Mouse (Mus musculus) CH12.LX (cell line): Measurements from ENCODE around the gene Plcg1. TPM values are rescaled to one million over a fixed set of nuclear protein-coding genes. Genes with fewer than 3 reads are reported as not detected.

ENCODE experiments used
- DNase-seq: peaks from one replicate; pipeline ENCODE4 v3.0.0-alpha.2; 2013; ENCODE audit errors: extremely low read depth
- H3K27ac ChIP-seq: 2 replicates; pipeline ENCODE4 v1.5.1; 2012; ENCODE audit warnings: low read depth, mild to moderate bottlenecking, control low read depth, moderate library complexity; ENCODE audit not compliant: insufficient read depth
- H3K27me3 ChIP-seq: replicated peaks from 2 replicates; pipeline ENCODE3; 2012; ENCODE audit warnings: inconsistent platforms
- H3K36me3 ChIP-seq, 2 experiments: replicated peaks in 1 of 2; 2 replicates each; pipeline versions ENCODE3 to v1.6.1; 2012; ENCODE audit warnings: inconsistent platforms in 1 of 2, low read length in 1 of 2, mild to moderate bottlenecking in 1 of 2, mixed read lengths in 1 of 2, moderate library complexity in 1 of 2; ENCODE audit not compliant: control insufficient read depth in 1 of 2, insufficient read depth in 1 of 2
- H3K4me1 ChIP-seq, 2 experiments: 2 replicates each; pipeline ENCODE4 v1.6.1; 2012; ENCODE audit warnings: inconsistent platforms in 1 of 2, moderate library complexity in 1 of 2; ENCODE audit not compliant: insufficient read depth in 2 of 2, control insufficient read depth in 1 of 2
- H3K4me2 ChIP-seq: 2 replicates; pipeline ENCODE4 v1.6.1; 2012; ENCODE audit warnings: low read depth, mild to moderate bottlenecking, control low read depth; ENCODE audit not compliant: poor library complexity, insufficient read depth, severe bottlenecking
- H3K4me3 ChIP-seq, 3 experiments: fragments of 150-350 bp in 1 of 3; sonication (generic) in 1 of 3; replicated peaks in 1 of 3; 2 replicates each; pipeline versions ENCODE3 to v1.5.1; 2011 to 2012; ENCODE audit warnings: low read depth in 2 of 3, low read length in 2 of 3, mild to moderate bottlenecking in 2 of 3, moderate library complexity in 2 of 3, control low read depth in 1 of 3, improper control_type of control experiment in 1 of 3, inconsistent platforms in 1 of 3, mixed read lengths in 1 of 3; ENCODE audit not compliant: poor library complexity in 1 of 3
- H3K79me2 ChIP-seq: replicated peaks from 2 replicates; pipeline ENCODE4 v1.6.1; 2012; ENCODE audit warnings: mild to moderate bottlenecking, moderate library complexity; ENCODE audit not compliant: control insufficient read depth, poor library complexity, insufficient read depth, severe bottlenecking; ENCODE audit errors: extremely low read depth
- H3K9ac ChIP-seq: 2 replicates; pipeline ENCODE4 v1.6.1; 2012; ENCODE audit warnings: low read depth, mild to moderate bottlenecking, control low read depth, moderate library complexity; ENCODE audit not compliant: insufficient read depth
- H3K9me3 ChIP-seq: replicated peaks from 2 replicates; pipeline ENCODE3; 2012; ENCODE audit warnings: low read length, inconsistent platforms, mixed read lengths
- BHLHE40 ChIP-seq: IDR thresholded peaks from 2 replicates; pipeline ENCODE4 v1.6.1; 2011; ENCODE audit warnings: mild to moderate bottlenecking, low read depth, low read length, improper control_type of control experiment
- CHD1 ChIP-seq: IDR thresholded peaks from 2 replicates; pipeline ENCODE4 v1.6.1; 2012; ENCODE audit warnings: low read depth, low read length, improper control_type of control experiment, inconsistent platforms
- CTCF ChIP-seq, 2 experiments: IDR thresholded peaks in 1 of 2; conservative IDR thresholded peaks in 1 of 2; 2 replicates each; pipeline ENCODE4 v1.5.1; 2011 to 2012; ENCODE audit warnings: low read depth in 2 of 2, low read length in 2 of 2, improper control_type of control experiment in 1 of 2, inconsistent platforms in 1 of 2, mild to moderate bottlenecking in 1 of 2, moderate library complexity in 1 of 2
- E2F4 ChIP-seq: IDR thresholded peaks from 2 replicates; pipeline ENCODE4 v1.6.1; 2011; ENCODE audit warnings: low read depth, low read length, improper control_type of control experiment; ENCODE audit not compliant: insufficient replicate concordance
- ELF1 ChIP-seq: IDR thresholded peaks from 2 replicates; pipeline ENCODE4 v1.6.1; 2014; ENCODE audit warnings: low read depth, mild to moderate bottlenecking, inconsistent platforms, low read length, improper control_type of control experiment
- EP300 ChIP-seq: IDR thresholded peaks from 2 replicates; pipeline ENCODE4 v1.6.1; 2011; ENCODE audit warnings: low read length, improper control_type of control experiment
- ETS1 ChIP-seq: conservative IDR thresholded peaks from 2 replicates; pipeline ENCODE4 v1.6.1; 2012; ENCODE audit warnings: low read depth, mild to moderate bottlenecking, inconsistent platforms, low read length, improper control_type of control experiment, moderate library complexity
- GABPA ChIP-seq: IDR thresholded peaks from 2 replicates; pipeline ENCODE4 v1.6.1; 2012; ENCODE audit warnings: low read depth, low read length, improper control_type of control experiment, inconsistent platforms; ENCODE audit not compliant: insufficient replicate concordance
- HCFC1 ChIP-seq: IDR thresholded peaks from 2 replicates; pipeline ENCODE4 v1.6.1; 2012; ENCODE audit warnings: low read depth, mild to moderate bottlenecking, inconsistent platforms, low read length, improper control_type of control experiment
- JUND ChIP-seq: conservative IDR thresholded peaks from 2 replicates; pipeline ENCODE4 v1.6.1; 2011; ENCODE audit warnings: low read depth, low read length, improper control_type of control experiment
- KAT2A ChIP-seq: IDR thresholded peaks from 2 replicates; pipeline ENCODE4 v1.6.1; 2012; ENCODE audit warnings: low read length, improper control_type of control experiment, inconsistent platforms; ENCODE audit not compliant: insufficient replicate concordance
- MAZ ChIP-seq: IDR thresholded peaks from 2 replicates; pipeline ENCODE4 v1.6.1; 2012; ENCODE audit warnings: low read depth, mild to moderate bottlenecking, inconsistent platforms, low read length, improper control_type of control experiment, moderate library complexity
- NELFE ChIP-seq: IDR thresholded peaks from 2 replicates; pipeline ENCODE4 v1.6.1; 2011; ENCODE audit warnings: low read depth, low read length, improper control_type of control experiment
- POLR2AphosphoS2 ChIP-seq: IDR thresholded peaks from 2 replicates; pipeline ENCODE4 v1.6.1; 2011; ENCODE audit warnings: low read depth, low read length, improper control_type of control experiment
- SMC3 ChIP-seq: IDR thresholded peaks from 2 replicates; pipeline ENCODE4 v1.6.1; 2011; ENCODE audit warnings: low read depth, low read length, improper control_type of control experiment
- TCF12 ChIP-seq: IDR thresholded peaks from 2 replicates; pipeline ENCODE4 v1.6.1; 2014; ENCODE audit warnings: low read depth, mild to moderate bottlenecking, inconsistent platforms, low read length, improper control_type of control experiment
- USF2 ChIP-seq: conservative IDR thresholded peaks from 2 replicates; pipeline ENCODE4 v1.6.1; 2011; ENCODE audit warnings: low read depth, low read length, improper control_type of control experiment
- ZC3H11A ChIP-seq: IDR thresholded peaks from 2 replicates; pipeline ENCODE4 v1.6.1; 2012; ENCODE audit warnings: low read depth, mild to moderate bottlenecking, inconsistent platforms, low read length, improper control_type of control experiment
- ZKSCAN1 ChIP-seq: IDR thresholded peaks from 2 replicates; pipeline ENCODE4 v1.6.1; 2012; ENCODE audit warnings: low read depth, inconsistent platforms, low read length, improper control_type of control experiment, borderline replicate concordance
- ZNF384 ChIP-seq: IDR thresholded peaks from 2 replicates; pipeline ENCODE4 v1.6.1; 2012; ENCODE audit warnings: low read depth, low read length, improper control_type of control experiment, inconsistent platforms
- dilution Hi-C: fragments of 300-500 bp; cut with MboI; formaldehyde crosslinking; loops from 2 replicates; pipeline ENCODE4 v1.14.3; 2020; ENCODE audit warnings: low sequenced_read_pairs; ENCODE audit not compliant: extremely low pct_unique_long_range_greater_than_20kb, extremely low pct_ligation_motif_present
- in situ Hi-C: fragments of 300-500 bp; cut with MboI; formaldehyde crosslinking; loops from 3 replicates; pipeline ENCODE4 v1.14.3; 2019; ENCODE audit warnings: low sequenced_read_pairs, low pct_ligation_motif_present, low pct_unique_long_range_greater_than_20kb, mixed read lengths
- polyA plus RNA-seq: library from polyadenylated mRNA; unstranded; fragments of >175 nt; gene quantifications from 2 replicates; pipeline ENCODE4 v1.2.1, GENCODE M21; 2012; ENCODE audit warnings: low read depth; ENCODE audit not compliant: insufficient read length
- total RNA-seq, 2 experiments: library from RNA; depleted of rRNA; stranded (reverse); fragments of 300-350 nt in 1 of 2; fragments of >200 nt in 1 of 2; gene quantifications; 2 replicates each; pipeline ENCODE4 v1.2.3; 2012 to 2014

Gene Plcg1
- total and polyA plus RNA-seq, 3 experiments, result 15.5 to 28.1 (median 17.6) TPM

DNA sequence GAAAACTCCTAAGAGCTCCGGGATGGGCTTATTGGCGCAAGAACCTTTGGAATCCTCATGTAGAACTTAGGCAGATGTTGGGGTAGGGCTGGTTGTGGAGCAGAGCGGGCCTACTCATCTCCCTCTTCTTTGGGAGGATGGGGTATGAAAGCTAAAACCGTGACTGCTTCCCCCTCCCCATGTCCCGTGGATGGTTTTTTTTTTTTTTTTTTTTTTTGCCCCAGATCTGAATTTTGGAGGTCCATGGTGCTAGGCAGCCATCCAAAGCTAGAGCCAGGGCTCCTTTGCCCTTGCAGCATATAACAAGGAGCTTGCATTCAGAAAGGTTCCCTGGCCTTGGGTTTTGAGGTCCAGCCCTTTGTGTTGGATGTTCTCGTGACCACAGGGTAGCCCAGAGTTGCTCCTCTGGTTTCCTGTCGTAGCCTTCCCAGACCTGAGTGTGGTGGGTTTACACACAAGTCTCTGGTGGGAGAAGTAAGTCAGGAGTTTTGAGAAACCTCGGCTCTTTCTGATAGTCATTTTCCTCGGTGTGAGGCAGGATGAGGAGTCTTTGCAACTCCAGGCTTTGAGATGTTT lies 1.4 kb downstream of the Plcg1 start:
- peak; percentile 62 for TF ChIP-seq ZNF384
- no peak for TF ChIP-seq POLR2AphosphoS2
- no peak for DNase-seq
- H3K9ac ChIP-seq, result peak overlapping the region; percentile 61
- in situ Hi-C loops (no loop called here), dilution Hi-C loops (no loop called here)
- H3K9me3 ChIP-seq, result peaks cover 2% of the 10 kb centered on the region
- H3K27me3 ChIP-seq, result peaks cover 2% of the 10 kb centered on the region
- H3K4me1 ChIP-seq, result peaks cover 7 to 64% of the 10 kb centered on the region in 2 experiments
- H3K79me2 ChIP-seq, result no peaks in the 10 kb centered on the region; the same call in 1 of the 2 replicates
- peak overlapping the region; percentile 68 for H3K4me2 ChIP-seq
- peaks cover 0 to 29% of the 10 kb centered on the region in 2 experiments for H3K36me3 ChIP-seq
- H3K27ac ChIP-seq, result no peak overlapping the region
- H3K4me3 ChIP-seq, result peak overlapping the region; percentile 61 to 99 (median 82)

DNA sequence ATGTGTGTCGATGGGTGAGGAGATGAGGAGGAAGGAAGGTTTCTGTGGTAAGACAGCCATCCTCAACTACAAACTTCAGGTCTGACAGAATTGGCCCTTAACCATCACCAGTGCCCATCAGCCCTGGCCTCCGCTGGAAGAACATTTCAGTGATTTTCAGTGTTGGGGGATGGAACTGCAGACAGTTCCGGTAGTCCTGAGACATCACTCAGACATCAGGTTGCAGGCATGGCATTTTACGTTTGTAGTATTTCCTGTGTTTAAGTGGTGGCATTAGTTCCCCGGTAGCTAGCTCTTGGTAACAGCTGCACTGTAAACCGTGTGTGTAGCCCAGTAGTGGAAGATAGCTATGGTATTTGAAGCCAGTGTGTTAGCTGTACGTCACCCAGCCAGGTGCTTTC lies 2.0 kb downstream of the Plcg1 start:
- peaks cover 2% of the 10 kb centered on the region for H3K9me3 ChIP-seq
- in situ Hi-C loops (no loop called here), dilution Hi-C loops (no loop called here)
- H3K79me2 ChIP-seq, result no peaks in the 10 kb centered on the region; the same call in 1 of the 2 replicates
- peak overlapping the region in 2 of 3 experiments; percentile 61 to 82 for H3K4me3 ChIP-seq
- H3K9ac ChIP-seq, result peak overlapping the region; percentile 61; the same call in 1 of the 2 replicates
- H3K4me2 ChIP-seq, result peak overlapping the region; percentile 68
- H3K4me1 ChIP-seq, result peaks cover 7 to 64% of the 10 kb centered on the region in 2 experiments
- H3K27ac ChIP-seq, result no peak overlapping the region
- H3K27me3 ChIP-seq, result peaks cover 2% of the 10 kb centered on the region
- TF ChIP-seq JUND (no peak), ZC3H11A (no peak), HCFC1 (no peak), E2F4 (no peak), POLR2AphosphoS2 (no peak), ELF1 (no peak), ETS1 (no peak), NELFE (no peak), SMC3 (no peak), ZKSCAN1 (no peak), ZNF384 (no peak), CHD1 (no peak)
- TF ChIP-seq, all 38 proteins: peak for 0
- H3K36me3 ChIP-seq, result peaks cover 0 to 32% of the 10 kb centered on the region in 2 experiments
- no peak for DNase-seq

DNA sequence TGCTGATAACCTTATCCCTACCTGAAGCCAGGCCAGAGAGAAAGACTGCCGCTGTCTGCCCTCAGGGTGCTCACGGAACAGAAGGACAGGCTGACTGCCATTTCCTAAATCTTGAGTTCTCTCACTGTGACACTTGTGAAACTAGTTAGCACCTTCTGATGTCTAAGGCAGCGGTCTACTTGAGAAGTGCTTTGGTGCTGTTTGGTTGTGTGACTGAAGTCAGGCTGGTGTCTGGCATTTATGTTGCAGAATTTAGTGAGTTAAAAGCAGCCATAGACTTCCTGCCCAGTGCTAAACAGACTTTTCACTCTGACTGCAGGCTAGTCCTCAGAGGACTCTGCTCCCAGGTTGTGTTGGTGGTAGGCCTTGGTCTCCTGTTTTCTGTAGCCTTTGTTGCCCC lies 3.2 kb downstream of the Plcg1 start:
- H3K36me3 ChIP-seq, result peaks cover 0 to 32% of the 10 kb centered on the region in 2 experiments
- H3K27ac ChIP-seq, result no peak overlapping the region
- no peak overlapping the region for H3K4me3 ChIP-seq
- DNase-seq, result no peak
- peaks cover 7 to 68% of the 10 kb centered on the region in 2 experiments for H3K4me1 ChIP-seq
- in situ Hi-C loops, result no loop called here
- peaks cover 2% of the 10 kb centered on the region for H3K9me3 ChIP-seq
- peaks cover 2% of the 10 kb centered on the region for H3K27me3 ChIP-seq
- H3K4me2 ChIP-seq, result no peak overlapping the region
- dilution Hi-C loops, result no loop called here
- TF ChIP-seq USF2, result no peak
- no peak for TF ChIP-seq E2F4
- no peak for TF ChIP-seq SMC3
- no peak for TF ChIP-seq POLR2AphosphoS2
- TF ChIP-seq ELF1, result no peak
- no peak for TF ChIP-seq CHD1
- no peak for TF ChIP-seq MAZ
- no peak for TF ChIP-seq KAT2A
- TF ChIP-seq TCF12, result no peak
- TF ChIP-seq CTCF (conservative IDR thresholded peaks at IDR 0.05 in 1 of 2, IDR thresholded peaks at IDR 0.05 in 1 of 2; ENCODE audit: low read depth in 2 of 2, low read length in 2 of 2), result no peak
- no peak for TF ChIP-seq GABPA
- TF ChIP-seq ZC3H11A, result no peak
- no peak for TF ChIP-seq BHLHE40
- TF ChIP-seq EP300, result no peak
- TF ChIP-seq ZKSCAN1, result no peak
- H3K9ac ChIP-seq, result no peak overlapping the region
- no peaks in the 10 kb centered on the region; the same call in 1 of the 2 replicates for H3K79me2 ChIP-seq
